Mouse (Mus musculus) embryonic facial prominence, embryonic 13.5 days (tissue): Measurements from ENCODE around the gene Mtmr12. TPM values are rescaled to one million over a fixed set of nuclear protein-coding genes. Genes with fewer than 3 reads are reported as not detected.
"Not testable (repeated sequence)": the region's sequence is repeated elsewhere in the genome, so short reads cannot be mapped to it uniquely, and the experiment has no call there.

Experiments used
- ATAC-seq: fragments of 200-750 bp; cut with Nextera tagmentation; 2 replicates; pipeline ENCODE4 v1.8.0; 2017; ENCODE audit warnings: low read depth; ENCODE audit not compliant: insufficient number of reproducible peaks, insufficient read depth, low FRiP score, low TSS enrichment
- H3K27ac ChIP-seq: fragments of 300-500 bp; sonication (generic); 2 replicates; pipeline ENCODE4 v1.5.1; 2015; ENCODE audit warnings: moderate library complexity, mild to moderate bottlenecking, inconsistent platforms
- H3K27me3 ChIP-seq: fragments of 300-500 bp; sonication (generic); 2 replicates; pipeline ENCODE4 v1.6.1; 2015; ENCODE audit warnings: mild to moderate bottlenecking, inconsistent platforms
- H3K36me3 ChIP-seq: fragments of 300-500 bp; sonication (generic); 2 replicates; pipeline ENCODE4 v1.6.1; 2015; ENCODE audit warnings: mild to moderate bottlenecking, inconsistent platforms
- H3K4me1 ChIP-seq: fragments of 300-500 bp; sonication (generic); 2 replicates; pipeline ENCODE4 v1.6.1; 2015; ENCODE audit warnings: inconsistent platforms
- H3K4me2 ChIP-seq: fragments of 300-500 bp; sonication (generic); 2 replicates; pipeline ENCODE4 v1.6.1; 2015; ENCODE audit warnings: moderate library complexity, mild to moderate bottlenecking, inconsistent platforms
- H3K4me3 ChIP-seq: fragments of 300-500 bp; sonication (generic); 2 replicates; pipeline ENCODE4 v1.5.1; 2015; ENCODE audit warnings: mild to moderate bottlenecking, inconsistent platforms
- H3K9ac ChIP-seq: fragments of 300-500 bp; sonication (generic); 2 replicates; pipeline ENCODE4 v1.6.1; 2015; ENCODE audit warnings: mild to moderate bottlenecking, inconsistent platforms
- H3K9me3 ChIP-seq: fragments of 300-500 bp; sonication (generic); 2 replicates; pipeline ENCODE4 v1.6.1; 2016; ENCODE audit warnings: inconsistent platforms
- WGBS: fragments of 180-500 bp; shearing (Covaris S2); methylation state at CpG from one replicate; pipeline ENCODE4 v1.1.7; 2015; ENCODE audit warnings: mixed read lengths; 5-methylcytosine and 5-hydroxymethylcytosine counted together
- polyA plus RNA-seq: library from polyadenylated mRNA; unstranded; fragments of >200 nt; fragmentation: Nextera tagmentation; extraction: Ambion mirVana; gene quantifications from 2 replicates; pipeline ENCODE4 v1.2.1, GENCODE M21; 2015

The Mtmr12 gene
- 16.1 and 18.5 TPM in 2 replicates for polyA plus RNA-seq

DNA sequence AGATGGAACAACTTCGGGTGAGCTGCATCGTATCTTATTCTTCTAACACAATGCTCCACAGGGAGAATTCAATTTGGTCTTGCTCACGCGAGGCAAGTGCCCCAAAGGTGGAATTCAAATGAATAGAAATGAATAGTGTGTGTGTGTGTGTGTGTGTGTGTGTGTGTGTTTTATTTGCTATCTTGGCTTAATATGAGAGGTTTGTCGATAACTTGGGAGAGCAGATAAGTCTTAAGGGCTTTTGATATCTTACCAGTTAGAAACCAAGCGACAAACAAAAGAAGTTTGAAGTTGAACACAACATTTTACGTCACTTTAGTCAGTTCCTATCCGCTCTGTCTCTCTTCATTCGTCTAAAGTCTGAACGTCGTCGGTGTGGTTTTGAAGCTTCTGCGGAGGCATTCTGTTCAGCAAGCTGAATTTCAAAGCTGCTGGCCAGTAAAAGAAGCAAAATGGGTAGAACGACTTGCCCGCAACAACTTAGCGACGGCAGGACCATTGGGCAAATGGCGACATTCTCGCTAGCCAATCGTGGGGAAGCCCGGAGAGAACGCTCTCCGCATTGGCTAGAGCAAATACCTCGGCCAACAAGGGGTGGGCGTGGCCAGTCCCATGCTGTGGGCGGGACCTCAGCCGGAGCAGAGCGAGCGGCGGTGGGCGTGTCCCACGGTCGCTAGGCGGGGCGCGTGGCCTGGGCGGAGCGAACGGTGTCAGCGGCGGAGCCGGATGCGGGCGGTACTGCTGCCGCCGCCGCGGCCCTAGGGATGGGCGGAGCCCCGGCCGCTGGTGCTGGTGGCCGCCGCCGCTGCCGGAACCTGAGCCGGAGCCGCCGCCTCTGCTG lies at the start of gene Mtmr12:
Gene Mtmr12, plus strand, starts transcription at position 710 of the 841 bp plus-strand sequence.
- Histone ChIP-seq H3K9me3 (no peaks in the 10 kb centered on the region), H3K27ac (peak within 1 kb of the TSS; percentile 92), H3K4me1 (peaks cover 36% of the 10 kb centered on the region), H3K9ac (peak within 1 kb of the TSS; percentile 94), H3K27me3 (no peaks in the 10 kb centered on the region), H3K4me2 (peak within 1 kb of the TSS; percentile 68), H3K36me3 (no peaks in the 10 kb centered on the region), H3K4me3 (peak within 1 kb of the TSS; percentile 92)
- WGBS = under 1% methylated on average over 58 of the region's 58 CpGs
- ATAC-seq = peak; percentile 98

DNA sequence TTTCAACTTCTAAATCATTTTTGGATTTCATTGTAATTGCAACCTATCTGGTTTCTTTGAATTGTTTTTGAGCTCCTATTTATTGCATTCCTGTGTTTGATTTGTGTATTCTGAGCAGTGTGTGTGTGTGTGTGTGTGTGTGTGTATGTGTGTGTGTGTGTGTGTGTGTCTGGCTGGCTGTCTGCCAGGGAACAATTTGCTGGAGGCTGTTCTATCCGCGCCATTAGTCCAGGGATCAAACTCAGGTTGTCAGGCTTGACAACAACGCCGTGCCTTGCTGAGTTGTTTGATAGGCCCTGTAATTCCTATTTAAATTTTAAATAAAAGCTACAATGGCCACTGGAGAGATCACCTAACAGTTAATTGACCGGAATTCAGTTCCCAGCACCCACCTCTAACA lies 26.7 kb upstream of the Mtmr12 start:
- no peak overlapping the region for H3K4me2 ChIP-seq

DNA sequence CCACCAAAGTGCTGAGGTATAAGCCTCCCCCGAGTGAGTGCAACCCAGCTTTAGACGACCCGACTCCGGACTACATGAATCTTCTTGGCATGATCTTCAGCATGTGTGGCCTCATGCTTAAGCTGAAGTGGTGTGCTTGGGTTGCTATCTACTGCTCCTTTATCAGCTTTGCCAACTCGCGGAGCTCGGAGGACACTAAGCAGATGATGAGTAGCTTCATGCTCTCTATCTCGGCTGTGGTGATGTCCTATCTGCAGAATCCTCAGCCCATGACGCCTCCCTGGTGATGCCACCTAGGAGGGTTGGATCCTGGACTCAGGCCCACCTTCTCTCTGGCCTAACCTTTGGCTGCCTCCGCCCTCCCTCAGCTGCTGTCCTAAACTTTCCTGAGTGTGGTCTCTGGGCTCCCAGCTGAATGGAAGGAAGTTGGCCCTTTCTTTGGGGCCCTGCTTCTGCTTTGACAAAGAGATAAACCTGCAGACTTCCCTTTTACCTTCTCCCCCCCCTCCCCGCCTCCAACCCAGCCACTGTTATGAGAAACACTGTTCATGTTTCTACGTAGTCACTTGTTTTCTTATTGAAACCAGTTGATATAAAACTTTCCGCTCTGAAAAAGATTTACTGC lies 23.5 kb upstream of the Mtmr12 start:
- not testable (repeated sequence) for ATAC-seq
- WGBS = 90% methylated on average over 13 of the region's 13 CpGs

More for the DNA sequence above, 26.7 kb upstream of the Mtmr12 start:
- Histone ChIP-seq H3K27ac (no peak overlapping the region), H3K9ac (no peak overlapping the region), H3K4me1 (no peaks in the 10 kb centered on the region), H3K27me3 (no peaks in the 10 kb centered on the region), H3K36me3 (peaks cover 73% of the 10 kb centered on the region), H3K9me3 (no peaks in the 10 kb centered on the region), H3K4me3 (no peak overlapping the region)
- ATAC-seq = no peak
- whole genome bisulfite sequencing = 72% methylated on average over 5 of the region's 5 CpGs

DNA sequence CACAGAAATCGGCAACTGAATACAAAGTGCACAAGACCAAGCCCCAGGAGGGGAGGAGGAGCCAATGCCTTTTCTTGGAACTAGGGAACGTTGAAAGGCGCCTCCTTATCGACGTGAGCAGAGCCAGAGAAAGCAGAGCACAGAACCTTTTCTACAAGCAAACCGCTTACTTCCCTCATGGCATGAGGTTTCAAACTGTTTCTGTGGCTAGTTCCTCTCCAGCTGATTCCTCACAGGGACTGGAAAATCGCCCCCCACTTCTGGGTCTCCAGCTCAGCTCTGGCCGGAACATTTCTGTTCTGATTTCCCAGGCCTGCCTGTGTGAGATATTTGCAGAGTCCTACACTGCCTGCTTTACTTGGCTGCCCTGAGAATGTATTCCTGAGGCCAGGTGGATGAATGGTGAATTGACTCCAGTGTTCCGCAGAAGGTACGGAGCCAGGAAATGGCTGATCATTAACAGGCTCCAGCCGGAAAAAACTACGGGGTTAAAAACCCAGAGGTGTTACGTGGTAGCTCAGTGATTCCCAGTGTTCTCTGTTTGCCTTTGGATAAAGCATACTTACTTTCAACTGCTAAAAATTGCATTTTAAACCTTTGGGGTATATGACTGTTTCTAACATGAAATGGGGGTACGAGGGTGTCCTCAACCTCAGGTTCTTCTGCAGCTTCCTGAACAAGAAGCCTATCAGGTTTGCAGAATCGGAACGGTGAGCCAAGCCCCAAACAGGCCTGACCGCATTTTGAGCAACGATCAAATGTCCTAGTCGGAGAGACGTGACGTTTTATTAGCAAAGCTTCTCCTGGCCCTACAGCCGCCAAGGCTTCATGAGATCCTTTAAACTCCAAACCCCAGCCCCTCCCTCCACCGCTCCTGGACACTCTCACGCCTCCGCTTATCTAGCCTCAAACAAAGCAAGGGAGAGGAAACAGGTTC lies 10.7 kb upstream of the Mtmr12 start:
- Histone ChIP-seq H3K9me3 (no peaks in the 10 kb centered on the region), H3K4me1 (peaks cover 29% of the 10 kb centered on the region), H3K27me3 (no peaks in the 10 kb centered on the region), H3K4me2 (peak overlapping the region; percentile 35), H3K4me3 (no peak overlapping the region; the same call in 1 of the 2 replicates), H3K9ac (peak overlapping the region; percentile 55; the same call in 1 of the 2 replicates), H3K27ac (peak overlapping the region; percentile 84), H3K36me3 (peaks cover 13% of the 10 kb centered on the region)
- WGBS = 40% methylated on average over 25 of the region's 25 CpGs
- peak; percentile 57; the same call in 1 of the 2 replicates for ATAC-seq

More for the DNA sequence above, 23.5 kb upstream of the Mtmr12 start:
- H3K4me1 ChIP-seq, H3K9me3 ChIP-seq, H3K27me3 ChIP-seq, H3K27ac ChIP-seq, H3K4me2 ChIP-seq, H3K4me3 ChIP-seq, H3K9ac ChIP-seq: not testable (repeated sequence)
- peaks cover 64% of the 10 kb centered on the region for H3K36me3 ChIP-seq

DNA sequence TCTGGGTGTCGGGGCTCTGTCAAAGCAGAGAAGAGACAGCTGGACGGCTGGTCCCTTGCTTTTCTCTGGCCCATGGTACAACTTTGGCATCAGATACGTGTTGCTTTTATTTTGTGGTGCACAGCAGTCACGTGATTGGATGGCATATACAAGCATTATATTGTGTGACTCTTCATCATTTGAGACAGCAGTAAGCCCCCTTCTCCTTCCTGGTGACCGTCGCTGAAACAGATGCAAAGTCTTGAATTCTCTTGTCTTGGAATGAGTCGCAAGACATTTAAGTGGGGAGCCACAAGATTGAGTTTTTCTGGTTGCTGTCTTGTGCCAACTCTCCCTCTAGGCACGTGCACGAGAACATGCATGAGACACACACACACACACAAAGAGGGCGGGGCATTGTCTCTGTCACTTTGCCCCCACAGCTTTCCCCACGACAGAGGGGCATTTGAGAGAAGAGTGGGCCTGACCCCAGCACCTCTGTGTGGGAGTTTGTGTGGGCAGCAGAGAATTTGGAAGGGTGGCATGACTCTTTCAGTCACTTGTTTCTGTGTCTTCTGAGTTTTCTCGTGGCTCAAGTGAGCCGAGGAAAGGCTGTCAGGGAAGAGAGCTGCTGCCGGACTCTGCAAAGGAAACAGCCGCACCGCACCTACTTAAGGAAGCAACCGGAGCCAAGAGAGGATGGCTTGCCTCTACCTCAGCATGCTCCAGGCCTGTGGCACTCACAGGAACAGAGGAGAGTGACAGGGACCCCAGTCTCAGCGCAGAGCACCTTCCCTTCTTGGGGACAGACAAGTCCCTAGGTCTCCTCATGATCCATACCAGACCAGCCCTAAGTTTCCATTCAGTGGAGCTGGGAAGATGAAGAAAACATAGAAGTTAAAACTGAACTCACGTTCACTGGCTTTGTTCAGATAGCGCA lies 9.8 kb upstream of the Mtmr12 start:
- H3K9ac ChIP-seq = no peak overlapping the region
- H3K36me3 ChIP-seq = peaks cover 10% of the 10 kb centered on the region
- WGBS = 72% methylated on average over 20 of the region's 20 CpGs
- no peak for ATAC-seq
- H3K9me3 ChIP-seq = no peaks in the 10 kb centered on the region
- peaks cover 29% of the 10 kb centered on the region for H3K4me1 ChIP-seq
- H3K27me3 ChIP-seq = no peaks in the 10 kb centered on the region
- peak overlapping the region; percentile 35 for H3K4me2 ChIP-seq
- H3K4me3 ChIP-seq = no peak overlapping the region
- H3K27ac ChIP-seq = peak overlapping the region; percentile 84

DNA sequence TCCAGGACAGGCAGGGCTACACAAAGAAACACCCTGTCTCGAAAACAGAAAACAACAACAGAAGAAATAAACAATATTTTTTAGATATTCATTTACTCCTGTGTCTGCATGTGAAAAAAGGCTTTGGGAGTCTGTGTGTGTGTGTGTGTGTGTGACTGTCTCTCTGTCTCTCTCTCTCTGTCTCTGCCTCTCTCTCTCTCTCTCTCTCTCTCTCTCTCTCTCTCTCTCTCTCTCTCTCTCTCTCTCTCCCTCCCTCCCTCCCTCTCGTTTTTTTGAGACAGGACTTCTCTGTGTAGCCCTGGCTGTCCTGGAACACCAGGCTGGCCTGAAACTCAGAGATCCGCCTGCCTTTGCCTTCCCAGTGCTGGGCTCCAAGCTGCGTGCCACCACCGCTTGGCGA lies 8.9 kb upstream of the Mtmr12 start:
- WGBS = 85% methylated on average over 5 of the region's 6 CpGs
- Histone ChIP-seq H3K4me2 (no peak overlapping the region), H3K4me1 (peaks cover 29% of the 10 kb centered on the region), H3K27ac (no peak overlapping the region), H3K9ac (no peak overlapping the region), H3K9me3 (no peaks in the 10 kb centered on the region), H3K27me3 (no peaks in the 10 kb centered on the region), H3K36me3 (peaks cover under 1% of the 10 kb centered on the region; the same call in 1 of the 2 replicates), H3K4me3 (no peak overlapping the region)
- no peak for ATAC-seq

DNA sequence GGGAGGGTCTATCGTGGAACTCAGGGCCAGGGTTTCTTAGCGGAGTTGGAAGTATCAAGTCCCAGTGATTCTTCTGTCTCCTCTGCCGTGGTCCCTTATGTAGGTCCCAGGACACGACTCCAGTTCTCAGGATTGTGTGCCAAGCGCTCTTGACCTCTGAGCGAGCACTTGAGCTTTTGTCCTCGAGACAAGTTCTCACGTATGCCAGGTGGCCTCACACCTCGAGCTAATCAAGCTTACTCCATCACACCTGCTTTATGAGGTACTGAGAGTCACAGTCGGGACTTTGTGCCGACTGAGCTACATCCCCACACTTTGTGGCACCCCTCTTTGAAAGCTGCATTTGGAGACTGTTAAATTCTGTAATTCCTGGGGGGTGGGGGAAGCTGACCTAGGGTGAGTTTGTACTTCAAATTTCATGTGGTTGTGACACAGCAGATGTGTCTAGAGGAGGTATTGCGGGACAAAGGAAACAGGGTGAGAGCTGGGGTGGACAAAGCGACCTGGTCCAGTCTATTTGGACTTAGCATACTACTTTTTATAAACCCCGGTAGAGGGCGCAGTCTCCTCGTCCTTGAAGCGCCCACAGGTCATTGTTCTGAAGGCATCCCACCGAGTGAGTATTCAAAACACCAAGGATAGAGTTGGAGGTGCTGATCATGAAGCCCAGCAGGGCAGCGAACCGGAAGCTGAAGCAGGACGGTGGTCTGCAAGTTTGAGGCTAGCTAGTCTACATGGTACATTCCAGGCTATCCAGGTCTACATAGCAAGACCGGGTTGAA lies 8.2 kb upstream of the Mtmr12 start:
- Histone ChIP-seq H3K27ac (no peak overlapping the region), H3K9ac (no peak overlapping the region), H3K9me3 (no peaks in the 10 kb centered on the region), H3K27me3 (no peaks in the 10 kb centered on the region), H3K36me3 (no peaks in the 10 kb centered on the region), H3K4me2 (peak overlapping the region; percentile 31; the same call in 1 of the 2 replicates), H3K4me1 (peaks cover 29% of the 10 kb centered on the region), H3K4me3 (no peak overlapping the region)
- 40% methylated on average over 22 of the region's 22 CpGs for whole genome bisulfite sequencing
- ATAC-seq = no peak

DNA sequence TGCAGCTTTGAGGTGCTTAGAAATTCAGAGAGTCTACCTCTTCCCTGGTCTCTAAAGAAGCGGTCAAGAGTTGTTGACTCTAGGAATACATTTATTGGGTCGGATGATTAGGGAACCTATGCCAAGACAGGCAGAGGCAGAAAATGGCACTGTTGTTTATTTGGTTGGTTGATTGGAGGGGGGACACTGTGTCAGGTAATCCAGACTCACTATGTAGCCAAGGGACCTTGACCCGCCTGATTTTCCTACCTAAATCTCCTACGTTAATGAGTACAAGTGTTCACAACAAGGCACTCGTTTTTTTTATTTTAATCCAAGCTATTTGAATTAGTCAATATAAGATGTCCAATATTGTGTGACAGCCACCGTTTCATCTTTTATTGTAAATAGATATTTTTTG lies 7.5 kb upstream of the Mtmr12 start:
- WGBS = 87% methylated on average over 6 of the region's 6 CpGs
- no peak for ATAC-seq
- H3K4me2 ChIP-seq = no peak overlapping the region

DNA sequence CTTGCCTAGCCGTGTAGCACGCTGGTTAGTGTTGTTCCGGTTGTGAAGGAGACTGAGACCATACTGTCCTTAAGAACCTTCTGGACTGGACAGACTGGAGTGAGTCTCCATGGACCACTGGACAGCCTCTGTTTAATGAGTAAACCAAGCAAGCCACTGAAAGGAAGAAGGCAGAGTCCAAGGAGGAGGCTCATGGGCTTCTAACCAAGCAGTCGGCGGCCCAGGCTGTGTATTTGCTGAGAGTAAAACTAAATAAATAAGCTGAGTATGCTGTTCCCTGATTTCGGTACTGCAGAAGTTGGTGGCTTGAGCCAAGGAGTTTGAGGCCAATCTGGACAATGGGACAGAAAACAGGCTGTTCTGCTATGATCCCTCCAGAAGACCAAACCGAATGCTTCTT lies 4.8 kb upstream of the Mtmr12 start:
- no peak overlapping the region for H3K4me3 ChIP-seq
- no peak overlapping the region for H3K27ac ChIP-seq
- H3K9me3 ChIP-seq = no peaks in the 10 kb centered on the region
- H3K27me3 ChIP-seq = no peaks in the 10 kb centered on the region
- peaks cover 18% of the 10 kb centered on the region for H3K4me1 ChIP-seq
- no peaks in the 10 kb centered on the region for H3K36me3 ChIP-seq
- H3K9ac ChIP-seq = no peak overlapping the region
- no peak overlapping the region for H3K4me2 ChIP-seq
- no peak for ATAC-seq
- WGBS = 97% methylated on average over 7 of the region's 7 CpGs

More for the DNA sequence above, 7.5 kb upstream of the Mtmr12 start:
- H3K27me3 ChIP-seq = no peaks in the 10 kb centered on the region
- no peak overlapping the region for H3K4me3 ChIP-seq
- no peak overlapping the region for H3K27ac ChIP-seq
- H3K9ac ChIP-seq = no peak overlapping the region
- H3K36me3 ChIP-seq = no peaks in the 10 kb centered on the region
- H3K9me3 ChIP-seq = no peaks in the 10 kb centered on the region
- H3K4me1 ChIP-seq = peaks cover 29% of the 10 kb centered on the region

DNA sequence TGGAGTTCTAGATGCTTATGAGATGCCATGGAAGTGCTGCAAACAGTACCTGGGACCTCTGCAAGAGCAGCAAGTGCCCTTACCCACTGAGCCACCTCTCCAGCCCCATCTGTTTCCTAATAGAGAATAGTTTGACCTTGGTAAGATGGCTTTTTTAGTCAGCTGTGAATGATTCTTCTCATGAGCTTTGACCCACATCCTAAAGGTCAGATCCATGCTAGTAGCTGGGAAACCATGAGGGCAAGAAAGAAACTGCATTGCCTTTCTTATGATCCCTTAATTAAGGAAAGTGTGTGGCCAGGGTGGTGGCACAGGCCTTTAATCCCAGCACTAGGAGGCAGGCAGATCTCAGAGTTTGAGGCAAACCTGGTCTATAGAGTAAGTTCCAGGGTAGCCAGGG lies 3.0 kb upstream of the Mtmr12 start:
- no peaks in the 10 kb centered on the region for H3K36me3 ChIP-seq
- H3K27ac ChIP-seq = no peak overlapping the region
- no peak overlapping the region for H3K4me2 ChIP-seq
- no peak overlapping the region for H3K9ac ChIP-seq
- no peak overlapping the region for H3K4me3 ChIP-seq
- H3K4me1 ChIP-seq = peaks cover 20% of the 10 kb centered on the region
- H3K9me3 ChIP-seq = no peaks in the 10 kb centered on the region
- ATAC-seq = no peak
- no peaks in the 10 kb centered on the region for H3K27me3 ChIP-seq
